In genomic region chr2:164180124-164180523, GRCm38 (mm10) we compare ENCODE assay signal across 11 mouse cellular contexts. TPM values are rescaled to one million over a fixed set of nuclear protein-coding genes. Genes with fewer than 3 reads are reported as not detected.
DNase-seq lines count a peak whose midpoint lies in the region; ATAC-seq and TF ChIP-seq lines count a peak whose summit lies in the region.
"Had no signal": no experiment of that assay in that cellular context is flagged by ENCODE, and none has a peak within 500 bp of the region (broad histone marks: within the 10 kb centered on the region; RNA-seq: fewer than 3 reads in every experiment).

No protein-coding gene starts in this region.

- H3K9ac ChIP-seq in hindbrain, embryonic 12.5 days: no peak overlapping the region
- H3K9ac ChIP-seq: heart, embryonic 13.5 days had no signal

- no peaks in the 10 kb centered on the region for H3K9me3 ChIP-seq in hindbrain, embryonic 12.5 days (replicated peaks)
- H3K9me3 ChIP-seq: heart, embryonic 13.5 days had no signal

- no peak overlapping the region for H3K4me2 ChIP-seq in hindbrain, embryonic 12.5 days (replicated peaks)
- H3K4me2 ChIP-seq: heart, embryonic 13.5 days had no signal

- TF ChIP-seq CTCF in cerebellum, adult 2 months (IDR thresholded peaks at IDR 0.05; ENCODE audit: borderline replicate concordance, insufficient read depth, low read depth, low read length): peak; percentile 19; the same call in 1 of the 2 replicates

- ATAC-seq in hindbrain, embryonic 12.5 days (ENCODE audit: low FRiP score): no peak
- no peak for ATAC-seq in monocyte, adult 5-6 weeks (replicated peaks; ENCODE audit: insufficient number of reproducible peaks, low FRiP score, low TSS enrichment, poor library complexity, severe bottlenecking)

- TF ChIP-seq POLR2A in cerebellum, adult 2 months (IDR thresholded peaks at IDR 0.05; ENCODE audit: borderline replicate concordance, insufficient read depth, low read length): no peak

- peak in 1 of 2 experiments; percentile 27 for DNase-seq in cerebellum, adult 2 months
- no peak for DNase-seq in cerebellum, adult 9-10 months
- DNase-seq in kidney, postnatal 4 days: peak; percentile 45 to 47
- no peak for DNase-seq in kidney, adult 8-10 months
- DNase-seq in R1 (ENCODE audit: low read depth, low spot score): peak; percentile 62
- peak; percentile 54 for DNase-seq in lung, postnatal 14 days

- no peaks in the 10 kb centered on the region for H3K36me3 ChIP-seq in hindbrain, embryonic 12.5 days
- H3K36me3 ChIP-seq: heart, embryonic 13.5 days had no signal

- no peaks in the 10 kb centered on the region for H3K27me3 ChIP-seq in cerebellum, adult 2 months (ENCODE audit: control insufficient read depth, insufficient read depth, low read length)
- peaks cover 4% of the 10 kb centered on the region; the same call in 1 of the 2 replicates for H3K27me3 ChIP-seq in hindbrain, embryonic 12.5 days
- H3K27me3 ChIP-seq: Patski had no signal

- H3K4me1 ChIP-seq in cerebellum, adult 2 months (ENCODE audit: control insufficient read depth, insufficient read depth, low read length): no peaks in the 10 kb centered on the region
- 0 out of 2 replicates have a peak, but pooled peaks cover 4% of the 10 kb centered on the region for H3K4me1 ChIP-seq in hindbrain, embryonic 12.5 days
- H3K4me1 ChIP-seq: heart, embryonic 13.5 days had no signal

- no peak overlapping the region for H3K4me3 ChIP-seq in cerebellum, adult 2 months (replicated peaks; ENCODE audit: insufficient read depth, low read depth, low read length)
- H3K4me3 ChIP-seq in hindbrain, embryonic 12.5 days: no peak overlapping the region
- H3K4me3 ChIP-seq: heart, embryonic 13.5 days had no signal

- WGBS in cerebellum, adult 2 months: 40% methylated on average over 3 of the region's 3 CpGs
- 41% methylated on average over 3 of the region's 3 CpGs for WGBS in hindbrain, embryonic 12.5 days

- no peak overlapping the region for H3K27ac ChIP-seq in cerebellum, adult 2 months (ENCODE audit: insufficient read depth, low read length)
- H3K27ac ChIP-seq in hindbrain, embryonic 12.5 days: no peak overlapping the region
- H3K27ac ChIP-seq: heart, embryonic 13.5 days; macrophage had no signal

RNA-seq across cellular contexts. Expression of gene Wfdc5, which starts 2.4 kb away (rescaled TPM):
- polyA plus RNA-seq in cerebellum, adult 2 months (2012; rRNA removed): not detected in 2 replicates
- not detected in 2 replicates for polyA plus RNA-seq in hindbrain, embryonic 12.5 days (2016; fragmentation: Nextera tagmentation; extraction: Ambion mirVana)
- not detected in 3 replicates for total RNA-seq in monocyte, adult 5-6 weeks (2017)
- polyA plus RNA-seq: heart, embryonic 13.5 days; macrophage had no signal

RNA-seq across cellular contexts. Expression of gene Kcns1, which starts 9.2 kb away (rescaled TPM):
- polyA plus RNA-seq in cerebellum, adult 2 months (2012; rRNA removed): 2.3 TPM in 2 replicates
- polyA plus RNA-seq in hindbrain, embryonic 12.5 days (2016; fragmentation: Nextera tagmentation; extraction: Ambion mirVana): 0.27 and 0.30 TPM in 2 replicates
- total RNA-seq in monocyte, adult 5-6 weeks (2017): not detected in 3 replicates
- polyA plus RNA-seq: macrophage, Patski had no signal

RNA-seq across cellular contexts. Expression of gene Wfdc12, which starts 10.3 kb away (rescaled TPM):
- 0.15 TPM in 1 of 2 replicates, not detected in the other for polyA plus RNA-seq in cerebellum, adult 2 months (2012; rRNA removed)
- 0.31 TPM in 1 of 2 replicates, not detected in the other for polyA plus RNA-seq in hindbrain, embryonic 12.5 days (2016; fragmentation: Nextera tagmentation; extraction: Ambion mirVana)
- total RNA-seq in monocyte, adult 5-6 weeks (2017): not detected in 3 replicates
- polyA plus RNA-seq: heart, embryonic 13.5 days; macrophage; Patski had no signal

RNA-seq across cellular contexts. Expression of gene Wfdc15a, which starts 19.8 kb away (rescaled TPM):
- not detected in 2 replicates for polyA plus RNA-seq in cerebellum, adult 2 months (2012; rRNA removed)
- not detected in 2 replicates for polyA plus RNA-seq in hindbrain, embryonic 12.5 days (2016; fragmentation: Nextera tagmentation; extraction: Ambion mirVana)
- total RNA-seq in monocyte, adult 5-6 weeks (2017): not detected in 3 replicates
- polyA plus RNA-seq: heart, embryonic 13.5 days; macrophage; Patski had no signal

RNA-seq across cellular contexts. Expression of gene Wfdc15b, which starts 41.3 kb away (rescaled TPM):
- polyA plus RNA-seq in cerebellum, adult 2 months (2012; rRNA removed): not detected in 2 replicates
- not detected in 2 replicates for polyA plus RNA-seq in hindbrain, embryonic 12.5 days (2016; fragmentation: Nextera tagmentation; extraction: Ambion mirVana)
- total RNA-seq in monocyte, adult 5-6 weeks (2017): not detected in 3 replicates
- polyA plus RNA-seq: heart, embryonic 13.5 days; macrophage; Patski had no signal

Comparison
In these comparisons a context has a peak if more than half of its experiments do, and no peak if none do; other contexts are left out.
1. DNase-seq: peak in kidney, postnatal 4 days (2 of 2), R1 (single experiment) and lung, postnatal 14 days (single experiment); none in cerebellum, adult 9-10 months (single experiment) and kidney, adult 8-10 months (0 of 2).